Comparison of ENCODE assay signal across 16 mouse cellular contexts in genomic region chr8:128508723-128509122, GRCm38 (mm10).
DNase-seq lines count a peak whose midpoint lies in the region; ATAC-seq lines count a peak whose summit lies in the region.
"Had no signal": no experiment of that assay in that cellular context is flagged by ENCODE, and none has a peak within 500 bp of the region (broad histone marks: within the 10 kb centered on the region; RNA-seq: fewer than 3 reads in every experiment).

No protein-coding gene starts in this region.

- H3K9me3 ChIP-seq in forebrain, embryonic 11.5 days (ENCODE audit: control insufficient read depth, low read length), result no peaks in the 10 kb centered on the region
- no peaks in the 10 kb centered on the region for H3K9me3 ChIP-seq in forebrain, embryonic 10.5 days
- H3K9me3 ChIP-seq in forebrain, embryonic 13.5 days (replicated peaks), result no peaks in the 10 kb centered on the region
- H3K9me3 ChIP-seq: limb, embryonic 12.5 days had no signal

- no peaks in the 10 kb centered on the region for H3K27me3 ChIP-seq in forebrain, embryonic 11.5 days (ENCODE audit: control insufficient read depth, insufficient read depth, low read length)
- H3K27me3 ChIP-seq in forebrain, embryonic 10.5 days (ENCODE audit: poor library complexity, severe bottlenecking), result no peaks in the 10 kb centered on the region
- no peaks in the 10 kb centered on the region for H3K27me3 ChIP-seq in forebrain, embryonic 13.5 days
- H3K27me3 ChIP-seq: limb, embryonic 12.5 days had no signal

- H3K9ac ChIP-seq in forebrain, embryonic 11.5 days (ENCODE audit: low read length), result no peak overlapping the region
- H3K9ac ChIP-seq in forebrain, embryonic 13.5 days, result no peak overlapping the region
- H3K9ac ChIP-seq: limb, embryonic 12.5 days; liver, embryonic 14.5 days had no signal

- H3K4me3 ChIP-seq in forebrain, embryonic 11.5 days (ENCODE audit: low read depth, low read length), result no peak overlapping the region
- H3K4me3 ChIP-seq in forebrain, embryonic 10.5 days, result no peak overlapping the region
- no peak overlapping the region for H3K4me3 ChIP-seq in forebrain, embryonic 13.5 days
- H3K4me3 ChIP-seq: limb, embryonic 12.5 days; myocyte had no signal

- DNase-seq in forebrain, embryonic 11.5 days (ENCODE audit: low spot score), result peak; percentile 33
- no peak for DNase-seq in forebrain, embryonic 10.5 days (ENCODE audit: extremely low spot score, low spot score)
- peak; percentile 26 for DNase-seq in heart, postnatal 4 days
- no peak for DNase-seq in heart, adult 8-10 months (ENCODE audit: low spot score)
- peak; percentile 28 for DNase-seq in MN1 (ENCODE audit: low spot score)
- DNase-seq in spleen, postnatal 36 days (ENCODE audit: low spot score in 2 of 2), result no peak
- DNase-seq in lung, adult 18-20 months, result no peak
- DNase-seq: cerebellum, adult 2 months; gastrocnemius, postnatal 10 days; layer of hippocampus, postnatal 36 days; thymus, adult 18-20 months had no signal

- no peak overlapping the region for H3K27ac ChIP-seq in forebrain, embryonic 11.5 days (ENCODE audit: low read depth, low read length)
- no peak overlapping the region for H3K27ac ChIP-seq in forebrain, embryonic 10.5 days
- no peak overlapping the region for H3K27ac ChIP-seq in forebrain, embryonic 13.5 days
- H3K27ac ChIP-seq: limb, embryonic 12.5 days; liver, embryonic 14.5 days had no signal

- H3K36me3 ChIP-seq in forebrain, embryonic 11.5 days (ENCODE audit: control insufficient read depth, insufficient read depth, low read length), result no peaks in the 10 kb centered on the region
- no peaks in the 10 kb centered on the region for H3K36me3 ChIP-seq in forebrain, embryonic 10.5 days (replicated peaks)
- H3K36me3 ChIP-seq in forebrain, embryonic 13.5 days (ENCODE audit: poor library complexity, severe bottlenecking), result no peaks in the 10 kb centered on the region
- H3K36me3 ChIP-seq: limb, embryonic 12.5 days had no signal

- no peaks in the 10 kb centered on the region for H3K4me1 ChIP-seq in forebrain, embryonic 11.5 days (replicated peaks; ENCODE audit: control insufficient read depth, insufficient read depth, low read length)
- no peaks in the 10 kb centered on the region for H3K4me1 ChIP-seq in forebrain, embryonic 10.5 days
- H3K4me1 ChIP-seq in forebrain, embryonic 13.5 days, result peaks cover 10% of the 10 kb centered on the region; the same call in 1 of the 2 replicates
- H3K4me1 ChIP-seq: limb, embryonic 12.5 days had no signal

- ATAC-seq in forebrain, embryonic 11.5 days (replicated peaks; ENCODE audit: low FRiP score), result no peak
- ATAC-seq in forebrain, embryonic 13.5 days, result peak; percentile 78

- no peak overlapping the region for H3K4me2 ChIP-seq in forebrain, embryonic 11.5 days (ENCODE audit: low read depth, low read length, severe bottlenecking)
- no peak overlapping the region for H3K4me2 ChIP-seq in forebrain, embryonic 13.5 days
- H3K4me2 ChIP-seq: limb, embryonic 12.5 days; midbrain, embryonic 11.5 days had no signal

Comparison
In these comparisons a context has a peak if more than half of its experiments do, and no peak if none do; other contexts are left out.
1. DNase-seq: peak in forebrain, embryonic 11.5 days (single experiment), heart, postnatal 4 days (single experiment) and MN1 (single experiment); none in forebrain, embryonic 10.5 days (single experiment), heart, adult 8-10 months (single experiment), spleen, postnatal 36 days (0 of 2) and lung, adult 18-20 months (0 of 2).